Mouse (Mus musculus): Measurements from ENCODE around the gene Gm4846. TPM values are rescaled to one million over a fixed set of nuclear protein-coding genes. Genes with fewer than 3 reads are reported as not detected.

Gene Gm4846
- polyA plus RNA-seq, 1 experiment from 2014 or later: not detected

Other genes with a start within 250 kb of the Gm4846 start
- gene Ildr2, start 243.4 kb downstream of the Gm4846 start, polyA plus RNA-seq (2015; fragmentation: Nextera tagmentation; extraction: Ambion mirVana): 0.02 and 0.10 TPM in 2 replicates
- 25.7 and 28.9 TPM in 2 replicates for gene Tada1, start 118.5 kb downstream of the Gm4846 start, polyA plus RNA-seq (2015; fragmentation: Nextera tagmentation; extraction: Ambion mirVana)
- 1.2 and 1.4 TPM in 2 replicates for gene Pogk, start 87.7 kb downstream of the Gm4846 start, polyA plus RNA-seq (2015; fragmentation: Nextera tagmentation; extraction: Ambion mirVana)
- gene Gm4847, start 150.1 kb upstream of the Gm4846 start, polyA plus RNA-seq (2015; fragmentation: Nextera tagmentation; extraction: Ambion mirVana): not detected in 2 replicates
- not detected in 2 replicates for gene Fmo9, start 184.3 kb upstream of the Gm4846 start, polyA plus RNA-seq (2015; fragmentation: Nextera tagmentation; extraction: Ambion mirVana)